Mouse (Mus musculus): ENCODE data around the gene Gfpt1. TPM values are rescaled to one million over a fixed set of nuclear protein-coding genes. Genes with fewer than 3 reads are reported as not detected.

The Gfpt1 gene
- 17.7 and 32.4 TPM in 2 replicates for polyA plus RNA-seq (2012; ENCODE audit: insufficient read depth, insufficient read length, missing spikeins)

GRCm38 (mm10) chr6:87042337-87043130, at the start of gene Gfpt1:
Gene Gfpt1, plus strand, starts transcription at chr6:87042846.
- Histone ChIP-seq H3K4me3 (ENCODE audit: insufficient read depth, low read depth, low read length) (peak within 1 kb of the TSS; percentile 90), H3K4me1 (ENCODE audit: control insufficient read depth, insufficient read depth, insufficient read length, low read length) (peaks cover 5% of the 10 kb centered on the region; the same call in 1 of the 2 replicates), H3K27ac (replicated peaks; ENCODE audit: low read depth, low read length) (peak within 1 kb of the TSS; percentile 82)

GRCm38 (mm10) chr6:86994254-86994653, 48.4 kb upstream of the Gfpt1 start:
- no peaks in the 10 kb centered on the region for H3K4me1 ChIP-seq (ENCODE audit: control insufficient read depth, insufficient read depth, insufficient read length, low read length)
- no peak overlapping the region for H3K4me3 ChIP-seq (ENCODE audit: insufficient read depth, low read depth, low read length)
- no peak overlapping the region for H3K27ac ChIP-seq (replicated peaks; ENCODE audit: low read depth, low read length)

- Histone ChIP-seq H3K27ac (replicated peaks; ENCODE audit: low read depth, low read length) (no peak overlapping the region), H3K4me3 (ENCODE audit: insufficient read depth, low read depth, low read length) (no peak overlapping the region), H3K4me1 (ENCODE audit: control insufficient read depth, insufficient read depth, insufficient read length, low read length) (no peaks in the 10 kb centered on the region)
Observed at GRCm38 (mm10) chr6:86996629-86997307, 45.9 kb upstream of the Gfpt1 start.

GRCm38 (mm10) chr6:86997360-86997759, 45.3 kb upstream of the Gfpt1 start:
- Histone ChIP-seq H3K4me3 (ENCODE audit: insufficient read depth, low read depth, low read length) (no peak overlapping the region), H3K4me1 (ENCODE audit: control insufficient read depth, insufficient read depth, insufficient read length, low read length) (no peaks in the 10 kb centered on the region), H3K27ac (replicated peaks; ENCODE audit: low read depth, low read length) (no peak overlapping the region)

- no peak overlapping the region for H3K27ac ChIP-seq (replicated peaks; ENCODE audit: low read depth, low read length)
Observed at GRCm38 (mm10) chr6:87001995-87002394, 40.7 kb upstream of the Gfpt1 start.

GRCm38 (mm10) chr6:87002521-87003055, 40.1 kb upstream of the Gfpt1 start:
- no peak overlapping the region for H3K27ac ChIP-seq (replicated peaks; ENCODE audit: low read depth, low read length)
- H3K4me1 ChIP-seq (ENCODE audit: control insufficient read depth, insufficient read depth, insufficient read length, low read length) = no peaks in the 10 kb centered on the region
- H3K4me3 ChIP-seq (ENCODE audit: insufficient read depth, low read depth, low read length) = peak overlapping the region; percentile 32; the same call in 1 of the 2 replicates

More at GRCm38 (mm10) chr6:87001995-87002394, 40.7 kb upstream of the Gfpt1 start:
- H3K4me1 ChIP-seq (ENCODE audit: control insufficient read depth, insufficient read depth, insufficient read length, low read length) = no peaks in the 10 kb centered on the region
- H3K4me3 ChIP-seq (ENCODE audit: insufficient read depth, low read depth, low read length) = no peak overlapping the region

GRCm38 (mm10) chr6:87004099-87004498, 38.5 kb upstream of the Gfpt1 start:
- Histone ChIP-seq H3K27ac (replicated peaks; ENCODE audit: low read depth, low read length) (no peak overlapping the region), H3K4me1 (ENCODE audit: control insufficient read depth, insufficient read depth, insufficient read length, low read length) (no peaks in the 10 kb centered on the region), H3K4me3 (ENCODE audit: insufficient read depth, low read depth, low read length) (no peak overlapping the region)

- H3K27ac ChIP-seq (replicated peaks; ENCODE audit: low read depth, low read length) = no peak overlapping the region
- H3K4me3 ChIP-seq (ENCODE audit: insufficient read depth, low read depth, low read length) = no peak overlapping the region
- peaks cover under 1% of the 10 kb centered on the region; the same call in 1 of the 2 replicates for H3K4me1 ChIP-seq (ENCODE audit: control insufficient read depth, insufficient read depth, insufficient read length, low read length)
Observed at GRCm38 (mm10) chr6:87005577-87005976, 37.1 kb upstream of the Gfpt1 start.

GRCm38 (mm10) chr6:87008887-87009286, 33.8 kb upstream of the Gfpt1 start, which contains the start of gene Nfu1:
Gene Nfu1, plus strand, starts transcription at chr6:87009236.
- H3K27ac ChIP-seq (replicated peaks; ENCODE audit: low read depth, low read length) = peak within 1 kb of the TSS; percentile 95
- H3K4me3 ChIP-seq (ENCODE audit: insufficient read depth, low read depth, low read length) = peak within 1 kb of the TSS; percentile 93
- peaks cover 3% of the 10 kb centered on the region; the same call in 1 of the 2 replicates for H3K4me1 ChIP-seq (ENCODE audit: control insufficient read depth, insufficient read depth, insufficient read length, low read length)

GRCm38 (mm10) chr6:87009692-87010328, 32.8 kb upstream of the Gfpt1 start:
- peaks cover 3% of the 10 kb centered on the region; the same call in 1 of the 2 replicates for H3K4me1 ChIP-seq (ENCODE audit: control insufficient read depth, insufficient read depth, insufficient read length, low read length)
- peak overlapping the region; percentile 93 for H3K4me3 ChIP-seq (ENCODE audit: insufficient read depth, low read depth, low read length)
- H3K27ac ChIP-seq (replicated peaks; ENCODE audit: low read depth, low read length) = peak overlapping the region; percentile 95

GRCm38 (mm10) chr6:87016916-87017315, 25.7 kb upstream of the Gfpt1 start:
- no peak overlapping the region for H3K27ac ChIP-seq (replicated peaks; ENCODE audit: low read depth, low read length)
- no peak overlapping the region for H3K4me3 ChIP-seq (ENCODE audit: insufficient read depth, low read depth, low read length)
- H3K4me1 ChIP-seq (ENCODE audit: control insufficient read depth, insufficient read depth, insufficient read length, low read length) = no peaks in the 10 kb centered on the region

GRCm38 (mm10) chr6:87018874-87019273, 23.8 kb upstream of the Gfpt1 start:
- Histone ChIP-seq H3K27ac (replicated peaks; ENCODE audit: low read depth, low read length) (no peak overlapping the region), H3K4me3 (ENCODE audit: insufficient read depth, low read depth, low read length) (no peak overlapping the region), H3K4me1 (ENCODE audit: control insufficient read depth, insufficient read depth, insufficient read length, low read length) (no peaks in the 10 kb centered on the region)

- no peak overlapping the region for H3K4me3 ChIP-seq (ENCODE audit: insufficient read depth, low read depth, low read length)
- no peak overlapping the region for H3K27ac ChIP-seq (replicated peaks; ENCODE audit: low read depth, low read length)
- H3K4me1 ChIP-seq (ENCODE audit: control insufficient read depth, insufficient read depth, insufficient read length, low read length) = peaks cover under 1% of the 10 kb centered on the region
Observed at GRCm38 (mm10) chr6:87021791-87022190, 20.9 kb upstream of the Gfpt1 start.

- peak overlapping the region; percentile 40; the same call in 1 of the 2 replicates for H3K27ac ChIP-seq (replicated peaks; ENCODE audit: low read depth, low read length)
- peaks cover 2% of the 10 kb centered on the region for H3K4me1 ChIP-seq (ENCODE audit: control insufficient read depth, insufficient read depth, insufficient read length, low read length)
- no peak overlapping the region for H3K4me3 ChIP-seq (ENCODE audit: insufficient read depth, low read depth, low read length)
Observed at GRCm38 (mm10) chr6:87026980-87027379, 15.7 kb upstream of the Gfpt1 start.

GRCm38 (mm10) chr6:87028881-87029280, 13.8 kb upstream of the Gfpt1 start:
- H3K4me1 ChIP-seq (ENCODE audit: control insufficient read depth, insufficient read depth, insufficient read length, low read length) = peaks cover 2% of the 10 kb centered on the region
- H3K27ac ChIP-seq (replicated peaks; ENCODE audit: low read depth, low read length) = no peak overlapping the region
- no peak overlapping the region for H3K4me3 ChIP-seq (ENCODE audit: insufficient read depth, low read depth, low read length)
